Mouse (Mus musculus) thymus, adult 2 months (tissue): ENCODE data around the gene Kcnq1.

Experiments
- CTCF ChIP-seq: fragments of 200-500 bp; IDR thresholded peaks from 2 replicates; pipeline ENCODE4 v1.5.1; 2012; ENCODE audit warnings: mild to moderate bottlenecking, control low read depth, low read length, moderate library complexity, borderline replicate concordance; ENCODE audit not compliant: control insufficient read depth, poor library complexity, insufficient read depth; ENCODE audit errors: extremely low read depth
- POLR2A ChIP-seq: fragments of 200-500 bp; IDR thresholded peaks from 2 replicates; pipeline ENCODE4 v1.6.1; 2012; ENCODE audit warnings: mild to moderate bottlenecking, low read length, control low read depth, moderate library complexity; ENCODE audit not compliant: control insufficient read depth, poor library complexity, insufficient read depth; ENCODE audit errors: extremely low read depth

DNA sequence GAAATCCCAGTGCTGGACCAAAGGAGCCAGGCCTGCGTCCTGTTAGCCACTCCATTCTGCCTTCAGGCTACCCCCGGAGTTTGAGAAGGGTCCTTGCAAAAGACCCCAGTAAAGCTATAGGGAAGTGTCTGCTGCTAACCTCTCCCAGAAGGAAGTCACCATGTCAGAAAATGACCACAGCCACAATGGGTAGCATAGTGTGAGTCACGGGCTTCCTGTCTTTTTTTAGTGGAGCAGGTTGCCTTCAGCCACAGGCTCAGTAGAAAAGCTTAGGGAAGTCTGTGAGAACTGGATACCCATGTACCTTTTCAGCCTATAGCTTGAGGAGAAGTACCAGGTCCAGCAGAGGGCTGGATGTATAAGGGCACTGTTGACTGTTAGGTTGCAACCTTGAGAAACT is 267.1 kb downstream of the Kcnq1 start:
- TF ChIP-seq CTCF (no peak), POLR2A (no peak)
